Mouse (Mus musculus) cerebellum, adult 2 months (tissue): ENCODE measurements around the gene Ece1. TPM values are rescaled to one million over a fixed set of nuclear protein-coding genes. Genes with fewer than 3 reads are reported as not detected.
A peak's percentile ranks its signal among the peaks of the same experiment; 100 is the strongest.

Experiments used
- DNase-seq, 2 experiments: peaks; one replicate each; pipeline ENCODE4 v3.0.0; 2021
- H3K27ac ChIP-seq: fragments of 200-500 bp; 2 replicates; pipeline ENCODE4 v1.5.1; 2012; ENCODE audit warnings: low read length, control low read depth, inconsistent platforms; ENCODE audit not compliant: insufficient read depth
- H3K27me3 ChIP-seq: fragments of 200-500 bp; 2 replicates; pipeline ENCODE4 v1.6.1; 2012; ENCODE audit warnings: inconsistent platforms, mild to moderate bottlenecking, low read length, moderate library complexity; ENCODE audit not compliant: control insufficient read depth, insufficient read depth
- H3K4me1 ChIP-seq: fragments of 200-500 bp; 2 replicates; pipeline ENCODE4 v1.6.1; 2011; ENCODE audit warnings: low read length; ENCODE audit not compliant: control insufficient read depth, insufficient read depth
- H3K4me3 ChIP-seq: fragments of 200-500 bp; replicated peaks from 2 replicates; pipeline ENCODE3; 2011; ENCODE audit warnings: mild to moderate bottlenecking, low read depth, low read length, control low read depth; ENCODE audit not compliant: insufficient read depth
- CTCF ChIP-seq: fragments of 200-500 bp; IDR thresholded peaks from 2 replicates; pipeline ENCODE4 v1.5.1; 2011; ENCODE audit warnings: low read depth, mild to moderate bottlenecking, control low read depth, low read length, moderate library complexity, borderline replicate concordance; ENCODE audit not compliant: insufficient read depth
- POLR2A ChIP-seq: fragments of 200-500 bp; IDR thresholded peaks from 2 replicates; pipeline ENCODE4 v1.6.1; 2011; ENCODE audit warnings: low read length, control low read depth, borderline replicate concordance; ENCODE audit not compliant: insufficient read depth
- WGBS: fragments of 180-500 bp; shearing (Covaris S2); methylation state at CpG from one replicate; pipeline ENCODE4 v1.1.7; 2018; 5-methylcytosine and 5-hydroxymethylcytosine counted together
- polyA plus RNA-seq: library from polyadenylated mRNA; depleted of rRNA; stranded (reverse); fragments of >200 nt; gene quantifications from 2 replicates; pipeline ENCODE4 v1.2.3, GENCODE M21; 2012

Gene Ece1
- polyA plus RNA-seq, 1 experiment = 48.5 TPM

DNA sequence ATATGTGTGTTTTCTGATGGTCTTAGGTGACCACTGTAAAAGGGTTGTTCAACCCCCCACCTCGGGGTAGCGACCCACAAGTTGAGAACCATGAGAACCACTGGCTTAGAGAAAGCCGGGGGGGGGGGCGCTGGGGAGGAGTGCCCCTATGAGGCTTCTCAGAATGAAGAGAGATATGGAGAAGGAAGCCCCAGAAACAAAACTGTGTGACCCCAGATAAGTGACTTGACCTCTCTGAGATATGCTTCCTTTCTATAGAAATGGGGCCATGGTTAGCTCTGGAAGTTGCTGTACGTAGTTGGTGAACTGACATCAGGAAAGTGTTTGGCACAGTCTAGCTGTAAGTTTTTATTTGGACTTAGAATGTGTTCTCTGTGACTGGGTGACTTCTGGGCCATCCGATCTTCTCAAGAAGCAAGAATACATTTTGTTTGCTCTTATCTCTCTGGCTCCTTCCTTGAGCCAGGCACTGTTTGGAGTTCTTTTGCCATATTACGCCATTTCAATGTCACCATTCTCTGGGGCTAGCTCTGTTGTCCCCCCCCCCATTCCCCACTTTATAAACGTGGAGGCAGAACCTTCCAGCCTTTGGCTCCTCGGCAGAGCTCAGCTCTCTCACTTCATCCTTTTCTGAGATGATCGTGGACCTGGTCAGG lies 25.4 kb downstream of the Ece1 start:
- H3K27me3 ChIP-seq = no peaks in the 10 kb centered on the region
- no peak for DNase-seq
- no peak overlapping the region for H3K27ac ChIP-seq
- TF ChIP-seq CTCF = no peak
- no peak for TF ChIP-seq POLR2A
- H3K4me3 ChIP-seq = no peak overlapping the region
- WGBS = 73% methylated on average over 10 of the region's 10 CpGs
- peaks cover 68% of the 10 kb centered on the region for H3K4me1 ChIP-seq

DNA sequence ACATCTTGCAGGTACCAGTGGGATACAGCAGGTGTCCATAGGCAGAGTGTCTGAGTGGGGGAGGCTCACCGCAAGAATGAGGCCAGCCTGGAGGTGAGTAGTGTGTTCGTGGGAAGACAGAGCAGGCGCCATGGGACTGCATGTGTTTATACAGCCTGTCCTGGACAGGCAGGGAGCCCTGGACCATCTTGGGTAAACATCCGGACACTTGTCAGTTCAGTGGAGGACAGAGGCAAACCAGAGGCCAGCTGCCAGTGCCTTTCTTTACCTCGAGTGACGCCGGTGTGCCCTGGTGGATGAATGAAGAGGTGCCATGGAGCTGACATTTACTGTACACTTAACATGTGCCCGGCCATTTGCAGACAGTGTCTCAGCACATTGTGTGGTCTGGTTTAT lies 26.0 kb downstream of the Ece1 start:
- Histone ChIP-seq H3K4me1 (peaks cover 68% of the 10 kb centered on the region), H3K27me3 (no peaks in the 10 kb centered on the region), H3K4me3 (no peak overlapping the region), H3K27ac (no peak overlapping the region)
- TF ChIP-seq POLR2A (no peak), CTCF (no peak)
- DNase-seq = no peak
- 71% methylated on average over 8 of the region's 8 CpGs for WGBS

DNA sequence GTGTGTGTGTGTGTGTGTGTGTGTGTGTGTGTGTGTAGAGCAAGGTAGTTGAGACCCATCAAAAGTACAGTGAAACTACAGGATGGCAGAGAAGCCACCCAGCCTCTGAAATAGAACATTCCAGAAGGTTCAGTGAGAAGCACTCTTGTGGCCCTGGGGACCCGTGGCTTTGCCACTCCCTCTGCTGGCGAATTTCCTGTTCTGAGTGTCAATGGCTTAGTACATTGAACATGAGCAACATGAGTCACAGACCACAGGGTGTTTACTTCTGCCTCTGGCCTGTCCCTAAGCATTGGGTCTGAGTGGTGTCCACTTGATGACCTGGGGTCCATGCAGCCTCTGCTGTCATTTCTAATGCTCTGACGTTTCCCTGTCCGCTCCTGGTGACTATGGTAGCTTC lies 28.6 kb downstream of the Ece1 start:
- no peak; the same call in 1 of the 2 replicates for TF ChIP-seq CTCF
- no peak for TF ChIP-seq POLR2A
- H3K4me1 ChIP-seq = peaks cover 53% of the 10 kb centered on the region
- 43% methylated on average over 4 of the region's 4 CpGs for WGBS
- no peak overlapping the region for H3K4me3 ChIP-seq
- no peak overlapping the region for H3K27ac ChIP-seq
- H3K27me3 ChIP-seq = no peaks in the 10 kb centered on the region
- DNase-seq = peak; percentile 33 to 47

DNA sequence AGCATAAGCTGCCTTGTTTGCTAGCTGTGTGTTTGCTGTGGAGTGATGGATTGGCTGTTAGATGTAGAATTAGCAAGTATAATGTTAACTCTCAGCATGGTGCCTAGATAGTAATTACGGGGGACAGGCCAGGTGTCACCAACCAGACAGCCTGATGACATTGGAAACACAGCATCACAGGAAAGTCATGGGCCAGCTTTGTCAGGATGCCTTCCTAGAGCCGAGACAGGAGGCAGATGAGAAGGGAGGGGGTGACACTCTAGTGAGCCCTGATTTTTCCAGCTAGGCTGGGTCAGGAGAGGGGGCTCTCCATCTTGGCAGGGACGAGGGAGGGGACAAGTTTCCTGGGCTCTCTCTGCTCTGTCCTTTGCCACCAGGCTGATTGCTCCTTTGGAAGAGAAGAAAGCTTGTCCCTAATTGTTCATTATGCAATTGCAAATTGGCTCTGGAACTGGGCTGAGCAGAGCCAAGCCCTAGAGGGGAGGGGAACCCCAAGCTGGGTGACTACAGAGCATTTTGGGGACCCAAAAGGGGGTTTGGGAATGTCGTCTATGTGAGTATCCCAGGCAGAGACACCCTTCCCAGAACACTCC lies 29.6 kb downstream of the Ece1 start:
- no peak for TF ChIP-seq POLR2A
- no peak for TF ChIP-seq CTCF
- H3K27me3 ChIP-seq = no peaks in the 10 kb centered on the region
- peaks cover 52% of the 10 kb centered on the region for H3K4me1 ChIP-seq
- DNase-seq = peak; percentile 36 to 46
- H3K4me3 ChIP-seq = no peak overlapping the region
- H3K27ac ChIP-seq = no peak overlapping the region
- 7% methylated on average over 4 of the region's 4 CpGs for WGBS

GRCm38 (mm10) chr4:137892713-137893242 lies 30.7 kb downstream of the Ece1 start:
- no peak overlapping the region for H3K27ac ChIP-seq
- 54% methylated on average over 11 of the region's 11 CpGs for WGBS
- no peak overlapping the region for H3K4me3 ChIP-seq
- TF ChIP-seq CTCF = no peak
- no peak for TF ChIP-seq POLR2A
- no peaks in the 10 kb centered on the region for H3K27me3 ChIP-seq
- H3K4me1 ChIP-seq = peaks cover 57% of the 10 kb centered on the region
- no peak for DNase-seq

- Histone ChIP-seq H3K27ac (no peak overlapping the region; the same call in 1 of the 2 replicates), H3K27me3 (no peaks in the 10 kb centered on the region), H3K4me1 (peaks cover 48% of the 10 kb centered on the region), H3K4me3 (no peak overlapping the region)
- TF ChIP-seq POLR2A = no peak
- no peak for TF ChIP-seq CTCF
- DNase-seq = no peak
- 32% methylated on average over 12 of the region's 12 CpGs for WGBS
Observed at GRCm38 (mm10) chr4:137896612-137897297, 34.7 kb downstream of the Ece1 start.

- Histone ChIP-seq H3K4me1 (peaks cover 47% of the 10 kb centered on the region), H3K27ac (peak overlapping the region; percentile 13; the same call in 1 of the 2 replicates), H3K27me3 (no peaks in the 10 kb centered on the region), H3K4me3 (no peak overlapping the region)
- 5% methylated on average over 8 of the region's 8 CpGs for WGBS
- peak; percentile 68 to 75 for DNase-seq
- TF ChIP-seq POLR2A = no peak
- TF ChIP-seq CTCF = no peak
Observed at GRCm38 (mm10) chr4:137897298-137897612, 35.2 kb downstream of the Ece1 start.
